Mouse (Mus musculus): ENCODE data around the gene Ankrd34a. TPM values are rescaled to one million over a fixed set of nuclear protein-coding genes. Genes with fewer than 3 reads are reported as not detected.

Gene Ankrd34a
- polyA plus RNA-seq, 1 experiment from 2014 or later = 21.5 TPM

GRCm38 (mm10) chr3:96645018-96645649 lies 48.7 kb downstream of the Ankrd34a start, which contains the start of gene Itga10:
Gene Itga10 (plus strand): TSS chr3:96645584.
- Histone ChIP-seq H3K27ac (ENCODE audit: low read depth, low read length) (no peak within 1 kb of the TSS), H3K9me3 (ENCODE audit: control insufficient read depth, low read length) (no peaks in the 10 kb centered on the region)
- ATAC-seq = no peak

DNA sequence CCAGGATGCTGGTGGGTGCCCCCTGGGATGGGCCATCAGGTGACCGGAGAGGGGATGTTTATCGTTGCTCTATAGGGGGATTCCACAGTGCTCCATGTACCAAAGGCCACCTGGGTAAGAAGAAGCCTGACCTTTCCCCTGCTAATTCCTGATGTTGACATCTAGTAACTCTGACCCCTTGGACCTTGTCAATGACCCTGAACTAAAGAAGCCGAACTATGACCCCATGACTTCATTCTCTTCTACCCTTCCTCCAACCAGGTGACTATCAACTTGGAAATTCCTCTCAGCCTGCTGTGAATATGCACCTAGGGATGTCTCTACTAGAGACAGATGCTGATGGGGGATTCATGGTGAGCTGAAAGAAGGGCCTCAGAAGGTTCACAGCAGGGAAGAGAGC lies 50.9 kb downstream of the Ankrd34a start:
- Histone ChIP-seq H3K4me1 (ENCODE audit: control insufficient read depth, insufficient read depth, low read depth, low read length) (no peaks in the 10 kb centered on the region), H3K9ac (ENCODE audit: low read depth, low read length) (no peak overlapping the region), H3K27me3 (replicated peaks; ENCODE audit: control insufficient read depth, insufficient read depth, low read length) (no peaks in the 10 kb centered on the region), H3K27ac (ENCODE audit: low read depth, low read length) (no peak overlapping the region), H3K9me3 (ENCODE audit: control insufficient read depth, low read length) (no peaks in the 10 kb centered on the region), H3K4me3 (ENCODE audit: low read length) (no peak overlapping the region), H3K36me3 (ENCODE audit: control insufficient read depth, insufficient read depth, low read length) (peaks cover 9% of the 10 kb centered on the region; the same call in 1 of the 2 replicates), H3K4me2 (ENCODE audit: low read length) (no peak overlapping the region)
- WGBS = 90% methylated on average over 3 of the region's 3 CpGs
- ATAC-seq = no peak

More at GRCm38 (mm10) chr3:96645018-96645649, 48.7 kb downstream of the Ankrd34a start, which contains the start of gene Itga10:
- Histone ChIP-seq H3K4me1 (ENCODE audit: control insufficient read depth, insufficient read depth, low read depth, low read length) (no peaks in the 10 kb centered on the region), H3K27me3 (replicated peaks; ENCODE audit: control insufficient read depth, insufficient read depth, low read length) (no peaks in the 10 kb centered on the region), H3K36me3 (ENCODE audit: control insufficient read depth, insufficient read depth, low read length) (peaks cover 13% of the 10 kb centered on the region; the same call in 1 of the 2 replicates), H3K4me3 (ENCODE audit: low read length) (no peak within 1 kb of the TSS), H3K9ac (ENCODE audit: low read depth, low read length) (no peak within 1 kb of the TSS), H3K4me2 (ENCODE audit: low read length) (no peak within 1 kb of the TSS)
- WGBS = 66% methylated on average over 7 of the region's 7 CpGs

Other genes with a start within 250 kb of the Ankrd34a start
- gene BC107364, start 144.3 kb upstream of the Ankrd34a start, polyA plus RNA-seq (2015; fragmentation: Nextera tagmentation; extraction: Ambion mirVana) = not detected in 2 replicates
- 3.3 and 3.5 TPM in 2 replicates for gene Hfe2, start 71.5 kb upstream of the Ankrd34a start, polyA plus RNA-seq (2015; fragmentation: Nextera tagmentation; extraction: Ambion mirVana)
- 51.0 and 53.6 TPM in 2 replicates for gene Txnip, start 38.7 kb upstream of the Ankrd34a start, polyA plus RNA-seq (2015; fragmentation: Nextera tagmentation; extraction: Ambion mirVana)
- gene Gm16253, start 19.7 kb upstream of the Ankrd34a start, polyA plus RNA-seq (2015; fragmentation: Nextera tagmentation; extraction: Ambion mirVana) = 1.0 and 1.9 TPM in 2 replicates
- gene Polr3gl, start 2.5 kb upstream of the Ankrd34a start, polyA plus RNA-seq (2015; fragmentation: Nextera tagmentation; extraction: Ambion mirVana) = 31.0 and 33.3 TPM in 2 replicates
- 5.1 and 5.8 TPM in 2 replicates for gene Lix1l, start 4.5 kb downstream of the Ankrd34a start, polyA plus RNA-seq (2015; fragmentation: Nextera tagmentation; extraction: Ambion mirVana)
- gene Rbm8a, start 33.3 kb downstream of the Ankrd34a start, polyA plus RNA-seq (2015; fragmentation: Nextera tagmentation; extraction: Ambion mirVana) = 110 and 113 TPM in 2 replicates
- gene Pex11b, start 38.7 kb downstream of the Ankrd34a start, polyA plus RNA-seq (2015; fragmentation: Nextera tagmentation; extraction: Ambion mirVana) = 62.4 and 66.2 TPM in 2 replicates
- 0.06 and 0.10 TPM in 2 replicates for gene Gm42957, start 38.8 kb downstream of the Ankrd34a start, polyA plus RNA-seq (2015; fragmentation: Nextera tagmentation; extraction: Ambion mirVana)
- gene Itga10, start 48.9 kb downstream of the Ankrd34a start, polyA plus RNA-seq (2015; fragmentation: Nextera tagmentation; extraction: Ambion mirVana) = 0.85 and 1.1 TPM in 2 replicates
- gene Ankrd35, start 73.5 kb downstream of the Ankrd34a start, polyA plus RNA-seq (2015; fragmentation: Nextera tagmentation; extraction: Ambion mirVana) = 2.5 and 2.8 TPM in 2 replicates
- 43.4 and 44.3 TPM in 2 replicates for gene Pias3, start 99.7 kb downstream of the Ankrd34a start, polyA plus RNA-seq (2015; fragmentation: Nextera tagmentation; extraction: Ambion mirVana)
- 20.4 and 22.4 TPM in 2 replicates for gene Nudt17, start 111.9 kb downstream of the Ankrd34a start, polyA plus RNA-seq (2015; fragmentation: Nextera tagmentation; extraction: Ambion mirVana)
- 31.4 and 33.7 TPM in 2 replicates for gene Polr3c, start 131.0 kb downstream of the Ankrd34a start, polyA plus RNA-seq (2015; fragmentation: Nextera tagmentation; extraction: Ambion mirVana)
- 72.2 and 82.0 TPM in 2 replicates for gene Rnf115, start 131.0 kb downstream of the Ankrd34a start, polyA plus RNA-seq (2015; fragmentation: Nextera tagmentation; extraction: Ambion mirVana)
- gene Pdzk1, start 232.6 kb downstream of the Ankrd34a start, polyA plus RNA-seq (2015; fragmentation: Nextera tagmentation; extraction: Ambion mirVana) = 0.15 and 0.32 TPM in 2 replicates
- 0.16 and 0.21 TPM in 2 replicates for gene Cd160, start 232.7 kb downstream of the Ankrd34a start, polyA plus RNA-seq (2015; fragmentation: Nextera tagmentation; extraction: Ambion mirVana)

Data from hindbrain, embryonic 16.5 days (tissue).